Mouse (Mus musculus) ES-Bruce4 (cell line): Measurements from ENCODE around the gene App. TPM values are rescaled to one million over a fixed set of nuclear protein-coding genes. Genes with fewer than 3 reads are reported as not detected.

Source experiments
- H3K27ac ChIP-seq: 2 replicates; pipeline ENCODE4 v1.5.1; 2012; ENCODE audit warnings: low read length, inconsistent platforms; ENCODE audit not compliant: insufficient read depth
- H3K27me3 ChIP-seq: 2 replicates; pipeline ENCODE4 v1.6.1; 2012; ENCODE audit warnings: mild to moderate bottlenecking, low read length, inconsistent platforms; ENCODE audit not compliant: control insufficient read depth, poor library complexity, insufficient read depth, severe bottlenecking
- H3K36me3 ChIP-seq: 2 replicates; pipeline ENCODE4 v1.6.1; 2012; ENCODE audit warnings: inconsistent platforms, mild to moderate bottlenecking, low read length, moderate library complexity; ENCODE audit not compliant: control insufficient read depth, poor library complexity, insufficient read depth, severe bottlenecking
- H3K4me1 ChIP-seq: one replicate; pipeline ENCODE4 v1.8.1; 2011; ENCODE audit warnings: low read length; ENCODE audit not compliant: control insufficient read depth, insufficient read depth
- H3K4me3 ChIP-seq: 2 replicates; pipeline ENCODE4 v1.5.1; 2011; ENCODE audit warnings: low read depth, mild to moderate bottlenecking, low read length
- H3K9ac ChIP-seq: 2 replicates; pipeline ENCODE4 v1.6.1; 2012; ENCODE audit warnings: low read depth, mild to moderate bottlenecking, inconsistent platforms; ENCODE audit not compliant: poor library complexity, severe bottlenecking
- H3K9me3 ChIP-seq: replicated peaks from 2 replicates; pipeline ENCODE4 v1.6.1; 2012; ENCODE audit warnings: mild to moderate bottlenecking, low read length, inconsistent platforms; ENCODE audit not compliant: control insufficient read depth, poor library complexity, insufficient read depth, severe bottlenecking
- CTCF ChIP-seq: IDR thresholded peaks from one replicate; pipeline ENCODE4 v1.8.1; 2011; ENCODE audit warnings: low read depth, low read length
- EP300 ChIP-seq: IDR thresholded peaks from 2 replicates; pipeline ENCODE4 v1.6.1; 2011; ENCODE audit warnings: low read depth, low read length; ENCODE audit not compliant: insufficient read depth
- POLR2A ChIP-seq: IDR thresholded peaks from one replicate; pipeline ENCODE4 v1.8.1; 2011; ENCODE audit warnings: low read length; ENCODE audit not compliant: insufficient read depth
- polyA plus RNA-seq: library from polyadenylated mRNA; stranded (reverse); fragments of >200 nt; gene quantifications from 2 replicates; pipeline ENCODE4 v1.2.4, GENCODE M21; 2011; ENCODE audit warnings: low read depth; ENCODE audit not compliant: missing spikeins, insufficient read depth, insufficient read length

Gene App
- polyA plus RNA-seq, 1 experiment, result 89.3 TPM

DNA sequence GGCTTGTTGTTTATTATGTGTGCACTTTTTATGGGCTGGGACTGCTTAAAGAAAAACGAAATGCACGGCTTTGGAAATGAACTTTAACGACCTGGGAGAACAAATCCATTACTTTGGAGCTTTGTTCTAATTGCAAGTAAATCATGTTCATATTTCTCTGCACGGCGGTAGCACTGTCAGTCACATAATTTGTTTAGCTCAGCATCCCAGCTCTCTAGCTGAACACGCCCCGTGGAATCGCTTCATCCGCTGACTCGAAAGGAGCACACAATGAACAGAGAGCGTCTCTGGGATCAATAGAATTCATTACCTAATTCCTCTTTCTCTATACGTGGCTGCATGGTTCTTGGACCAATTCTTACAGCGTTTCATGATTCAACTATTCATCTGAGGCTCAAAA lies 207.5 kb downstream of the App start:
- TF ChIP-seq POLR2A (no peak), EP300 (no peak), CTCF (no peak)
- Histone ChIP-seq H3K27me3 (no peaks in the 10 kb centered on the region; the same call in none of the 2 replicates), H3K4me3 (no peak overlapping the region), H3K4me1 (no peaks in the 10 kb centered on the region), H3K9ac (no peak overlapping the region), H3K9me3 (no peaks in the 10 kb centered on the region), H3K27ac (no peak overlapping the region), H3K36me3 (no peaks in the 10 kb centered on the region)

DNA sequence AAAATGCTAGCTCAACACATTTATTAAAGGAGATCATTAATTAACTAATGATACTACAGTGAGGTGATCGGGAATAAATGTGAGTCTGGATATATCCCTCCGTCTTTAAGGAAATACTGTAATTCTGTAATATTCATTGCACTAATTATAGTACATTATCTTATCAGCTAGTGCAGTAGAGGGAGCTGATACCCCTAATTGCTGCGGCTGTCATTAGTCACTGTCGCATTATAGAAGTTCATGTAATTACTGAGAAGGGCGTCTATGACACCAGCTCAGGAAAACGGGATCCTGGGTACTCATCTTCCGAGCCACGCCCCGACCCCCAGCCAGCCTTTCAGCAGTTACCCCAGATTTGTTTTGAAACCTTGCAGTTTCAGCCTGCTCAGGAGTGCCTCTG lies 209.6 kb downstream of the App start:
- no peak for TF ChIP-seq EP300
- TF ChIP-seq CTCF, result no peak
- no peak for TF ChIP-seq POLR2A
- Histone ChIP-seq H3K27me3 (no peaks in the 10 kb centered on the region; the same call in none of the 2 replicates), H3K9ac (no peak overlapping the region), H3K4me3 (no peak overlapping the region), H3K9me3 (no peaks in the 10 kb centered on the region), H3K36me3 (no peaks in the 10 kb centered on the region), H3K27ac (no peak overlapping the region), H3K4me1 (no peaks in the 10 kb centered on the region)

DNA sequence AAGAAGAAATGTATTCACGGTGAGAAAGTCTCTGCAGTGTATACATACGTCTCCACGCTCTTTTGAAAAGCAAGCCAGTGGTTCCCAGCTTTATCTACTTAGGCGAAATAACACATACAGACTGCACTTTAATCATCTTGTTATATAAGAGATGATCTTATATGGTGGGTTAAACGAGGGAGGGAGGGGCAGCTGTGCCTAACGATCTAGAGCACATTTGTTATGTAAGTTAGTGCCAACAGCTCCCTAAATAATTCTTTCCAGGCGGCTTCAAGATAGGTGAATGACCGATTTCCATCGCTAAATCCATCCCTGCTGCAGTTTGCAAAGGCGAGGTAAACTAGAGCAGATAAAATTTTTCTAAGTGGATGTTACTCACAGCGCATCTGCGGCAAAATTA lies 210.0 kb downstream of the App start:
- no peaks in the 10 kb centered on the region; the same call in none of the 2 replicates for H3K27me3 ChIP-seq
- no peaks in the 10 kb centered on the region for H3K9me3 ChIP-seq
- no peaks in the 10 kb centered on the region for H3K36me3 ChIP-seq
- H3K27ac ChIP-seq, result no peak overlapping the region
- no peak overlapping the region for H3K9ac ChIP-seq
- H3K4me3 ChIP-seq, result no peak overlapping the region
- TF ChIP-seq CTCF (no peak), POLR2A (no peak), EP300 (no peak)
- H3K4me1 ChIP-seq, result no peaks in the 10 kb centered on the region

DNA sequence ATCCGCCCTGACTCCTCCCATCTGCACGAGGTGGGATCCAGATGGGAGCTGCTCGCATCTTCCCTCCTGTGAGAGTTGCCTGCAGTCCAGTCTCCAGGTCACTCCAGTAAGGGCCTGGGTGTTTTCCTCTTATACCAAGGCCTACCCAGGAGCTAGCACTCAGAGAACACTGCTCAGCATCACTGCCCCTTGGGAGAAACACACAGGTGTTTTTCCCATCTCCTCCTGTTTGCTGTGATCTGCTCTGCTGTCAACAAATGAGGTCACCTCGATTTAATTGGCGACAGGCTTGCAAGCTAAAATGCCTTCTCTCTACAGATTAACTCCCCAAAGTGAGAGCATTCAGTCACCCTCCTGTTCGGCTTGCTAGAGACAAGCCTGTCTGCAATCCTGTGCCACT lies 216.3 kb downstream of the App start:
- no peaks in the 10 kb centered on the region for H3K36me3 ChIP-seq
- H3K4me3 ChIP-seq, result no peak overlapping the region
- H3K9me3 ChIP-seq, result no peaks in the 10 kb centered on the region
- H3K27ac ChIP-seq, result no peak overlapping the region
- TF ChIP-seq CTCF (no peak), EP300 (no peak), POLR2A (no peak)
- no peak overlapping the region for H3K9ac ChIP-seq
- H3K4me1 ChIP-seq, result no peaks in the 10 kb centered on the region
- H3K27me3 ChIP-seq, result 0 out of 2 replicates have a peak, but pooled peaks cover 1% of the 10 kb centered on the region

DNA sequence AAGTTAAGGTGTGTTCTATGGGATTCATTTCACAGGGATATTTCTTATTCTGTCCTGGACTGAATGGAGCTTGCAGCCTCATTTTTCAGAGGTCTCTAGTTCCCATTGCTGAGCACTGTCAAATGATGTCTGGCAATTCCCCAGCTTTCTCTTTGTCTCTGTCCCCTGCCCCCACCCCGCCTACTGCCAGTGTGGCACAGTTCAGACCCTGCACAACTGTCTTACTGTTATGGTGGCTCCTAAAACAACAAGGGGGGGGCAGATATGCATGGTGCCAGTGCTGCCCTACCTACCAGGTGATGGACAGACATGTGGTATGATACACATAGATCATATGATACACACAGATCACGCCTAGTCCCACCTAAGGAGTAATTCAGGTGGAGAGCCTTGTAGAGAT lies 216.9 kb downstream of the App start:
- Histone ChIP-seq H3K9ac (no peak overlapping the region), H3K36me3 (no peaks in the 10 kb centered on the region), H3K27ac (no peak overlapping the region), H3K27me3 (0 out of 2 replicates have a peak, but pooled peaks cover 1% of the 10 kb centered on the region), H3K9me3 (no peaks in the 10 kb centered on the region), H3K4me1 (no peaks in the 10 kb centered on the region), H3K4me3 (no peak overlapping the region)
- TF ChIP-seq POLR2A, result no peak
- no peak for TF ChIP-seq CTCF
- no peak for TF ChIP-seq EP300

DNA sequence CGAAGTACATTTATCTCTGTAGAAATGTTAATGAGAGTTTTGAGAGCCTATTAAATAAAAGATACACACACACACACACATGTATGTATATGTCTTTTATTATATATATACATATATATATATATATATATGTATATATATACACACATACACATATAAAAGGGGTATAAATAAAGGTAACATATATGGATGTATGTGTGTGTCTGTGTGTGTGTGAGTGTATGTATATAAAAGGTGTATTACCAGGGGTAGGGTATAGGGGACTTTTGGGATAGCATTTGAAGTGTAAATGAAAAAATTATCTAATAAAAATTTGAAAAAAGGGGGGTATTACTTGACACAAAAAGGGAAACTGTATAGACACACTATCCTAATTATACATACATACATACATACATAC lies 217.7 kb downstream of the App start:
- no peak overlapping the region for H3K4me3 ChIP-seq
- H3K4me1 ChIP-seq, result no peaks in the 10 kb centered on the region
- H3K27me3 ChIP-seq, result 0 out of 2 replicates have a peak, but pooled peaks cover 1% of the 10 kb centered on the region
- H3K36me3 ChIP-seq, result no peaks in the 10 kb centered on the region
- TF ChIP-seq POLR2A (no peak), EP300 (no peak), CTCF (no peak)
- H3K27ac ChIP-seq, result no peak overlapping the region
- H3K9ac ChIP-seq, result no peak overlapping the region
- no peaks in the 10 kb centered on the region for H3K9me3 ChIP-seq
